Mouse (Mus musculus): Measurements from ENCODE around the gene Hykk.

DNA sequence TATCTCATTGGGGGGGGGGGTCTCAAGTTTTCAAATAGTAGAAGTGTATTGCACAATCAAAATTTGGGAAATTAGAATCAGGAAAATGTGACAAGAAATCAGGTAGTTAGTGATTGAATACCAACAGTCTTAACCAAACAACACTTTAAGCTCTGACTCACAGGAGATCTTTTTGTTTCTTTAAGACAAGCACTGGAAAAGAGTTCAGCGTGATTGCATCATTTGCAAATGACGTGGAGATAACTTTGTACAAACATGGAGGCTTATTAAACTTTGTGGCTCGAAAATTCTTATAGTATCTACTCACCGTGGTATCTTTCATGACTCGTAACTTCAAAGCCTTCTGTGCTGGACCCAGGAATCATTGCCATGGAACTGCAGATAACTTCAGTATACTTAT lies 7.6 kb upstream of the Hykk start:
- TF ChIP-seq POLR2A (IDR thresholded peaks at IDR 0.05; ENCODE audit: low read depth, low read length) (no peak), CTCF (IDR thresholded peaks at IDR 0.05; ENCODE audit: borderline replicate concordance, insufficient read depth, low read length) (no peak)
